Mouse (Mus musculus): ENCODE measurements around the gene Cnst. TPM values are rescaled to one million over a fixed set of nuclear protein-coding genes. Genes with fewer than 3 reads are reported as not detected.

Gene Cnst
- polyA plus RNA-seq, 1 experiment from 2014 or later: 27.5 TPM

DNA sequence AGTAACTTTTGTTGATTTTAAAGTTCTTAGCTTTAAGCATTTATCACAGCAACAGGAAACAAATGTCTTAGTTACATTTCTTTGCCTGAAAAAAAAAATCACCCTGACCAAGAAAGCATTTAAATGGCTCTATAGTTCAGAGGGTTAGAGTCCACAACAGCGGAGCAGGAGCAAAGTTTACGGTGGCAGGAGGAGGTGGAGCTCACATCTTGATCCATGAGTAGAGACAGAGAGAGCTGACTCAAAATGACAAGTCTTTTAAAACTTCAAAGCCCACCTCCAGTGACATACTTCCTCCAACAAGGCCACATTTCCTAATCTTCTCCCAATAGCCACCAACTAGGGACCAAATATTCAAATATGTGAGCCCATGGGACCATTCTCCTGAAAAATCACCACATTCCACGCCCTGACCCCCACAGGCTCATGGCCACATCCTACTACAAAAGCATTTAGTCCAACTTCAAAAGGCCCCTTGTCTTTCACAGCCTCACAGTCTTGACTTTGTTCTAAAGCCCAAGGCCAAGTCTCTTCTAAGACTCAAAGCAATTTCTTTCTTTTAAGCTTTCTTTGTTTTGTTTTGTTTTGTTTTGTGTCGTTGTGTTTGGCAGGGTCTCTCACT, 118.2 kb downstream of the Cnst start:
- H3K27me3 ChIP-seq (ENCODE audit: control insufficient read depth, insufficient read depth, low read length): no peaks in the 10 kb centered on the region
- no peak overlapping the region for H3K4me3 ChIP-seq (ENCODE audit: low read depth, low read length)
- H3K36me3 ChIP-seq (ENCODE audit: control insufficient read depth, insufficient read depth, low read length): no peaks in the 10 kb centered on the region
- ATAC-seq (ENCODE audit: low read depth): no peak
- peaks cover 6% of the 10 kb centered on the region for H3K4me1 ChIP-seq (ENCODE audit: control insufficient read depth, insufficient read depth, low read length)
- H3K4me2 ChIP-seq (ENCODE audit: low read depth, low read length): no peak overlapping the region
- no peak overlapping the region for H3K27ac ChIP-seq (ENCODE audit: low read depth, low read length)
- WGBS: 55% methylated on average over 4 of the region's 4 CpGs
- H3K9me3 ChIP-seq (ENCODE audit: control insufficient read depth, low read length): no peaks in the 10 kb centered on the region
- H3K9ac ChIP-seq (replicated peaks; ENCODE audit: low read depth, low read length): no peak overlapping the region

DNA sequence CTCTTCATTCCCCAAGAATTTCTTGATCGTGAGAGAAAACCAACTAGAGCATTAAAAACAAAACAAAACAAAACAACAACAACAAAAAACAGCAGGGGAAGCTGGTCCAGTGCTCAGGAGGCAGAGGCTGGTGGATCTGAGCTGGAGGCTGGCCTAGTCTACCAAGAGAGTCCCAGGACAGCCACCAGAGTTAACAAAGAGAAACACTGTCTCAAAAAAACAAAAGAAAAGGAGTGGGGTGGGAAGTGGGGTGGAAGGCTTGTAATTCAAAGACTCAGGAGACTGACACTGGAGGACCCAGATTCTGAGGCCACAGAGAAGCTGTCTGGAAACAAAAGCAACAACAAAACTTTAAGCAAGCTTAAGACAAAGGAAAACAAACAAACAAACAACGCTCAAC, 120.8 kb downstream of the Cnst start:
- Histone ChIP-seq H3K9ac (replicated peaks; ENCODE audit: low read depth, low read length) (no peak overlapping the region), H3K9me3 (ENCODE audit: control insufficient read depth, low read length) (no peaks in the 10 kb centered on the region), H3K4me2 (ENCODE audit: low read depth, low read length) (peak overlapping the region; percentile 72), H3K36me3 (ENCODE audit: control insufficient read depth, insufficient read depth, low read length) (no peaks in the 10 kb centered on the region), H3K27ac (ENCODE audit: low read depth, low read length) (no peak overlapping the region), H3K27me3 (ENCODE audit: control insufficient read depth, insufficient read depth, low read length) (no peaks in the 10 kb centered on the region), H3K4me1 (ENCODE audit: control insufficient read depth, insufficient read depth, low read length) (peaks cover 8% of the 10 kb centered on the region), H3K4me3 (ENCODE audit: low read depth, low read length) (peak overlapping the region; percentile 88)
- WGBS: 46% methylated on average over 2 of the region's 2 CpGs
- ATAC-seq (ENCODE audit: low read depth): no peak

DNA sequence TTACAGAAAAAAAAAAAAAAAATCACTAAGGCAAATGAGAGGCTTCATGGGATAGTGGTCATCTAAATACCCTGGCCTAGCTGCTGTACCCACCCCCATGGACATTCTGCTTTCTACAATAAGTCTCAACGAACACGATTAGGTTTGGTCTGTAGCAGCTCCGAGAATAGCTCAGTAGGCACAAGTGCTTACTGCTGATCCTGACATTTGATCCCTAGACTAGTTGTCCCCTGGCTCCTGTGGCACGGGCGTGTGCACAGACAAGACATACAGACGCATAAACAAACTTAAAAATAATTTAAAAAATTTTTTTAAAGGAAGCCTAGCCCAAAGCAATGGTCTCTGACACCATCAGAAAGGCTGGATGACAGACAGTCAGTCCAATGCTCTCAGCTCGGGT, 121.3 kb downstream of the Cnst start:
- Histone ChIP-seq H3K27me3 (ENCODE audit: control insufficient read depth, insufficient read depth, low read length) (no peaks in the 10 kb centered on the region), H3K4me1 (ENCODE audit: control insufficient read depth, insufficient read depth, low read length) (peaks cover 8% of the 10 kb centered on the region), H3K9me3 (ENCODE audit: control insufficient read depth, low read length) (no peaks in the 10 kb centered on the region), H3K27ac (ENCODE audit: low read depth, low read length) (peak overlapping the region; percentile 83), H3K36me3 (ENCODE audit: control insufficient read depth, insufficient read depth, low read length) (0 out of 2 replicates have a peak, but pooled peaks cover under 1% of the 10 kb centered on the region), H3K9ac (replicated peaks; ENCODE audit: low read depth, low read length) (peak overlapping the region; percentile 86), H3K4me3 (ENCODE audit: low read depth, low read length) (peak overlapping the region; percentile 88), H3K4me2 (ENCODE audit: low read depth, low read length) (peak overlapping the region; percentile 72)
- under 1% methylated on average over 7 of the region's 7 CpGs for WGBS
- ATAC-seq (ENCODE audit: low read depth): peak; percentile 13; the same call in 1 of the 2 replicates

DNA sequence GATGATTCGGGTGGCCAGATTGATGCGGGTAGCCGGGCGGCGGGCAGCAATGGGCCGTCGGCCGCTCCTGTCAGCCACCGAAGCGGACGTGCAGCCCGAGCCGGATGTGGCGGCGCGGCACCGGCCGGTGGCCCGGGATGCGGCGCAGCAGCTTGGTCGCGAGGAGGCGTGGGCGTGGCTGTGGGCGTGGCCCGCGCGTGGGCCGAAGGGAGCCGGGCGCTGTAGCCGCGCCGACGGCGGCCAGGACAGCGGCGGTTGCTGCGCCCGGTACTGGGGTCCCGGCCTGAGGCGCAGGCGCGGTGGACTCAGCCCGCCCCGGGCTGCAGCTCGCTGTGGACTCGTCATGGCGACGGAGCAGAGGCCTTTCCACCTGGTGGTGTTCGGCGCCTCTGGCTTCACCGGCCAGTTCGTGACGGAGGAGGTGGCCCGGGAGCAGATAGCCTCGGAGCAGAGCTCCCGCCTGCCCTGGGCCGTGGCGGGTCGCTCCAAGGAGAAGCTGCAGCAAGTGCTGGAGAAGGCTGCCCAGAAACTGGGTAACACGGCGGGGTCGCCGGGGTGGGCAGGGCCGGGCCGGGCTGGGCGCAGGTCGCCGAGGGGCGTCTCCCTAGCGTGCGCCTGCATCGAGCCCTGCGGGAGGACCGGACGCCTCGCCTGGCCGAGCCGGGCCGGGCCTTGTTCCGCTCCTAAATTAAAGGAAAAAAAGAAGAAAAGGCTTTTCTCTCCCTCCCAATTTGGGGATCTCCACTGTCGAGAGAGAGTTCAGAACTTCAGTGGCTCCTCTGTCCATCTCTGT, 122.0 kb downstream of the Cnst start, which contains the start of gene Sccpdh:
Sccpdh (plus strand) TSS at position 198 of the 793 bp plus-strand sequence.
- peak within 1 kb of the TSS; percentile 72 for H3K4me2 ChIP-seq (ENCODE audit: low read depth, low read length)
- under 1% methylated on average over 82 of the region's 84 CpGs for WGBS
- H3K9ac ChIP-seq (replicated peaks; ENCODE audit: low read depth, low read length): peak within 1 kb of the TSS; percentile 86
- H3K27me3 ChIP-seq (ENCODE audit: control insufficient read depth, insufficient read depth, low read length): no peaks in the 10 kb centered on the region
- peak within 1 kb of the TSS; percentile 83 for H3K27ac ChIP-seq (ENCODE audit: low read depth, low read length)
- H3K4me3 ChIP-seq (ENCODE audit: low read depth, low read length): peak within 1 kb of the TSS; percentile 88
- ATAC-seq (ENCODE audit: low read depth): peak; percentile 98
- H3K4me1 ChIP-seq (ENCODE audit: control insufficient read depth, insufficient read depth, low read length): peaks cover 8% of the 10 kb centered on the region
- H3K9me3 ChIP-seq (ENCODE audit: control insufficient read depth, low read length): no peaks in the 10 kb centered on the region
- H3K36me3 ChIP-seq (ENCODE audit: control insufficient read depth, insufficient read depth, low read length): peaks cover 8% of the 10 kb centered on the region; the same call in 1 of the 2 replicates

DNA sequence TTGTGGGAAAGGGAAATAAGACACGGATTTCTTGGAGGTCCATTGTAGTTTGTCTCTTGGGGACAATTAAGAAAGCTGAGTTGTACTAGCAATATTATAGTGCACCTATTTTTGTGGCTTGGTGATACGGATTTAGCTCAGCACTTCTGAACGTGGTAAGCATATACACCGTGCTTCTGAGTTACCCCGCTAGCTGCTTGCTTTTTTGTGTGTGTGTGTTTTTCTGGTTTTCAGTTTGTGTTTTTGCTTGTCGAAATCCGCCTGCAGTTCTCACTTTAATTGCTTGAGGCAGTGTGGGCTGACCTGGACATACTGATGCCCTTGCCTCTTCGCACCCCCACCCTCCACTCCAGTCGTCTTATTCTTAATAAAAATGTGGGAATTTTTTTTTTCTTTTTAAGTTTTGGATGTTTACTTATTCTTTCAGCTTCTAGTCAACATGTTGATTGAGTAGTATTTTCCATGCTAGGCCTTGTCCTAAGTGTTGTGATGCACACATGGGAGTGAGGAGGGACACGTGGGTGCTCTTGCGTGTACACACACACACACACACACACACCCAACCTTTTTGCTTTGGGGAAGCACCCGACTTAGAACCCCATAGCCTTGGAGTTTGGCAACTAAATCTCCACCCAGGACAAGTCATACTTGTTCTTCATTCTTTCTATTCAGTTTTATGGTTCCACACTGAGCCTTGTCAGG, 122.8 kb downstream of the Cnst start:
- WGBS: 18% methylated on average over 12 of the region's 12 CpGs
- H3K27ac ChIP-seq (ENCODE audit: low read depth, low read length): peak overlapping the region; percentile 83
- peak overlapping the region; percentile 86 for H3K9ac ChIP-seq (replicated peaks; ENCODE audit: low read depth, low read length)
- peaks cover 8% of the 10 kb centered on the region for H3K4me1 ChIP-seq (ENCODE audit: control insufficient read depth, insufficient read depth, low read length)
- no peaks in the 10 kb centered on the region for H3K9me3 ChIP-seq (ENCODE audit: control insufficient read depth, low read length)
- peak overlapping the region; percentile 88 for H3K4me3 ChIP-seq (ENCODE audit: low read depth, low read length)
- ATAC-seq (ENCODE audit: low read depth): 0 out of 2 replicates have a peak, but pooled peaks have one; percentile 16
- H3K4me2 ChIP-seq (ENCODE audit: low read depth, low read length): peak overlapping the region; percentile 72
- H3K36me3 ChIP-seq (ENCODE audit: control insufficient read depth, insufficient read depth, low read length): peaks cover 12% of the 10 kb centered on the region
- no peaks in the 10 kb centered on the region for H3K27me3 ChIP-seq (ENCODE audit: control insufficient read depth, insufficient read depth, low read length)

DNA sequence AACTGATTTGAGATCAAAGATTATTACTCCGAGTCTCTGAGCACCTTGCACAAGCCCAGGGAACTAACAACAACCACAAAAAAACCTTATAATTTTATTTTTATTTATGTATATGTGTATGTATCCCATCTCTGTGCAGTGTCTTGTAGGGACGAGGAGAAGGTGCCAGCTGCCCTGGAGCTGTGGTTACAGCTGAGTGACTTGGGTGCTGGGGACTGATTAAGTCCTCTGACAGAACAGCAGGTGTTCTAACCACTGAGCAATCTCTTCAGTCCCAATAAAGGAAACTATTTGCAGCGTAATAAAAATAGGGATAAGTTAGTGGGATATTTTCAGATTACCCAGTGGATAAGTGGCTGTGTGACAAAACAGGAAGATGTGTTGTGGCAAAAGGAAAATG, 128.2 kb downstream of the Cnst start:
- Histone ChIP-seq H3K36me3 (ENCODE audit: control insufficient read depth, insufficient read depth, low read length) (peaks cover 32% of the 10 kb centered on the region), H3K4me2 (ENCODE audit: low read depth, low read length) (no peak overlapping the region), H3K27ac (ENCODE audit: low read depth, low read length) (no peak overlapping the region), H3K9me3 (ENCODE audit: control insufficient read depth, low read length) (no peaks in the 10 kb centered on the region), H3K4me3 (ENCODE audit: low read depth, low read length) (no peak overlapping the region), H3K27me3 (ENCODE audit: control insufficient read depth, insufficient read depth, low read length) (no peaks in the 10 kb centered on the region), H3K4me1 (ENCODE audit: control insufficient read depth, insufficient read depth, low read length) (peaks cover 3% of the 10 kb centered on the region; the same call in 1 of the 2 replicates), H3K9ac (replicated peaks; ENCODE audit: low read depth, low read length) (no peak overlapping the region)
- no peak for ATAC-seq (ENCODE audit: low read depth)
- WGBS: 91% methylated on average over 3 of the region's 3 CpGs

DNA sequence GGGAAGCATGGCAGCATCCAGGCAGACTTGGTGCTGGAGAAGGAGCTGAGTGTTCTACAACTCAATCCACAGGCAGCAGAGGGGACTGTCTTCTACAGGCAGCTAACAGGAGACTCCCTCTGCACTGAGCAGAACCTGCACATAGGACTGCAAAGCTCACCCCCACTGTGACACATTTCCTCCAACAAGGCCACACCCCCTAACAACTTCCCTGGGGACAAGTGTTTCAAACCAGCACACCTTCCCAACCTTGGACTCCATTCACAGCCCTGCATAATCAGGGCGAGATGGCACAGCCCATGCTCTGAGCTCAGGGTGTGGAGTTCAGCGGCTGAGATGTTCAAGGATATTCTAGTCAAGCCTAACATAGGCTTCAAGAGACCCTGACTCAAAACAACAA, 130.9 kb downstream of the Cnst start:
- peaks cover 53% of the 10 kb centered on the region for H3K36me3 ChIP-seq (ENCODE audit: control insufficient read depth, insufficient read depth, low read length)
- no peak overlapping the region for H3K9ac ChIP-seq (replicated peaks; ENCODE audit: low read depth, low read length)
- no peaks in the 10 kb centered on the region for H3K4me1 ChIP-seq (ENCODE audit: control insufficient read depth, insufficient read depth, low read length)
- no peaks in the 10 kb centered on the region for H3K9me3 ChIP-seq (ENCODE audit: control insufficient read depth, low read length)
- no peak for ATAC-seq (ENCODE audit: low read depth)
- no peak overlapping the region for H3K4me3 ChIP-seq (ENCODE audit: low read depth, low read length)
- H3K27ac ChIP-seq (ENCODE audit: low read depth, low read length): no peak overlapping the region
- H3K4me2 ChIP-seq (ENCODE audit: low read depth, low read length): no peak overlapping the region
- no peaks in the 10 kb centered on the region for H3K27me3 ChIP-seq (ENCODE audit: control insufficient read depth, insufficient read depth, low read length)
- 98% methylated on average over 2 of the region's 2 CpGs for WGBS

Data from neural tube, embryonic 14.5 days (tissue).